Mouse (Mus musculus): ENCODE measurements around the gene Elp5. TPM values are rescaled to one million over a fixed set of nuclear protein-coding genes. Genes with fewer than 3 reads are reported as not detected.

Gene Elp5
- polyA plus RNA-seq, 1 experiment from 2014 or later: 112 TPM

- Histone ChIP-seq H3K27ac (replicated peaks) (peak overlapping the region; percentile 97), H3K9me3 (replicated peaks) (no peaks in the 10 kb centered on the region), H3K9ac (no peak overlapping the region), H3K4me1 (peaks cover 18% of the 10 kb centered on the region), H3K4me3 (replicated peaks) (no peak overlapping the region), H3K36me3 (peaks cover 68% of the 10 kb centered on the region), H3K27me3 (no peaks in the 10 kb centered on the region), H3K4me2 (replicated peaks) (no peak overlapping the region)
- no peak for ATAC-seq (ENCODE audit: insufficient number of reproducible peaks, low FRiP score, low TSS enrichment, low read depth)
- 85% methylated on average over 8 of the region's 8 CpGs for WGBS
Measured at GRCm38 (mm10) chr11:69989949-69990348, 7.6 kb upstream of the Elp5 start.

DNA sequence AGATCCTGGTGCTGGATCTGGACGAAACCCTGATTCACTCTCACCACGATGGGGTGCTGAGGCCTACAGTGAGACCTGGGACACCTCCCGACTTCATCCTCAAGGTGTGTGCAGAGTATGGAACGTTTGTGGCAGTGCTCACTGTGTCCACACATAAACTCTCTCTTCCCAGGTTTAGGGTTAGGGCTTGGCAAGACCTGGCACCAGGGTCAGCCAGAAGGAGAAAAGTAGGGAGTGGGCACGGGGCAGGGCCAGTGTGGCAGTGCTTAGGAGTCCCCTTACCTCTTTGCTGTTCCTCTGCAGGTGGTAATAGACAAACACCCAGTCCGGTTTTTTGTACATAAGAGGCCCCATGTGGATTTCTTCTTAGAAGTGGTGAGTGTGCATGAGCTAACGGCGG, 2.1 kb upstream of the Elp5 start:
- ATAC-seq (ENCODE audit: insufficient number of reproducible peaks, low FRiP score, low TSS enrichment, low read depth): no peak
- WGBS: 88% methylated on average over 8 of the region's 8 CpGs
- Histone ChIP-seq H3K4me2 (replicated peaks) (no peak overlapping the region), H3K27ac (replicated peaks) (no peak overlapping the region), H3K9ac (no peak overlapping the region), H3K36me3 (peaks cover 57% of the 10 kb centered on the region), H3K9me3 (replicated peaks) (no peaks in the 10 kb centered on the region), H3K27me3 (no peaks in the 10 kb centered on the region), H3K4me3 (replicated peaks) (no peak overlapping the region), H3K4me1 (peaks cover 24% of the 10 kb centered on the region)

- H3K9ac ChIP-seq: no peak overlapping the region; the same call in 1 of the 2 replicates
- 81% methylated on average over 4 of the region's 4 CpGs for WGBS
- H3K4me3 ChIP-seq (replicated peaks): peak overlapping the region; percentile 99
- peaks cover 50% of the 10 kb centered on the region for H3K36me3 ChIP-seq
- H3K9me3 ChIP-seq (replicated peaks): no peaks in the 10 kb centered on the region
- no peak for ATAC-seq (ENCODE audit: insufficient number of reproducible peaks, low FRiP score, low TSS enrichment, low read depth)
- H3K27ac ChIP-seq (replicated peaks): 0 out of 2 replicates have a peak overlapping the region, but pooled peaks have one; percentile 100
- H3K27me3 ChIP-seq: no peaks in the 10 kb centered on the region
- H3K4me2 ChIP-seq (replicated peaks): peak overlapping the region; percentile 80
- H3K4me1 ChIP-seq: peaks cover 27% of the 10 kb centered on the region
Measured at GRCm38 (mm10) chr11:69983377-69983776, 1.1 kb upstream of the Elp5 start.

GRCm38 (mm10) chr11:69982877-69983276, 560 bp upstream of the Elp5 start:
- H3K4me1 ChIP-seq: peaks cover 27% of the 10 kb centered on the region
- ATAC-seq (ENCODE audit: insufficient number of reproducible peaks, low FRiP score, low TSS enrichment, low read depth): no peak
- H3K36me3 ChIP-seq: peaks cover 45% of the 10 kb centered on the region
- H3K4me3 ChIP-seq (replicated peaks): peak overlapping the region; percentile 99
- H3K4me2 ChIP-seq (replicated peaks): peak overlapping the region; percentile 80
- no peak overlapping the region; the same call in 1 of the 2 replicates for H3K9ac ChIP-seq
- peak overlapping the region; percentile 100; the same call in 1 of the 2 replicates for H3K27ac ChIP-seq (replicated peaks)
- no peaks in the 10 kb centered on the region for H3K9me3 ChIP-seq (replicated peaks)
- no peaks in the 10 kb centered on the region for H3K27me3 ChIP-seq
- WGBS: 21% methylated on average over 5 of the region's 5 CpGs

- H3K4me3 ChIP-seq (replicated peaks): peak within 1 kb of the TSS; percentile 99
Measured at GRCm38 (mm10) chr11:69981141-69981762, 1.1 kb downstream of the Elp5 start, which contains the start of gene Ctdnep1. Gene Ctdnep1 (plus strand): TSS chr11:69981156.

DNA sequence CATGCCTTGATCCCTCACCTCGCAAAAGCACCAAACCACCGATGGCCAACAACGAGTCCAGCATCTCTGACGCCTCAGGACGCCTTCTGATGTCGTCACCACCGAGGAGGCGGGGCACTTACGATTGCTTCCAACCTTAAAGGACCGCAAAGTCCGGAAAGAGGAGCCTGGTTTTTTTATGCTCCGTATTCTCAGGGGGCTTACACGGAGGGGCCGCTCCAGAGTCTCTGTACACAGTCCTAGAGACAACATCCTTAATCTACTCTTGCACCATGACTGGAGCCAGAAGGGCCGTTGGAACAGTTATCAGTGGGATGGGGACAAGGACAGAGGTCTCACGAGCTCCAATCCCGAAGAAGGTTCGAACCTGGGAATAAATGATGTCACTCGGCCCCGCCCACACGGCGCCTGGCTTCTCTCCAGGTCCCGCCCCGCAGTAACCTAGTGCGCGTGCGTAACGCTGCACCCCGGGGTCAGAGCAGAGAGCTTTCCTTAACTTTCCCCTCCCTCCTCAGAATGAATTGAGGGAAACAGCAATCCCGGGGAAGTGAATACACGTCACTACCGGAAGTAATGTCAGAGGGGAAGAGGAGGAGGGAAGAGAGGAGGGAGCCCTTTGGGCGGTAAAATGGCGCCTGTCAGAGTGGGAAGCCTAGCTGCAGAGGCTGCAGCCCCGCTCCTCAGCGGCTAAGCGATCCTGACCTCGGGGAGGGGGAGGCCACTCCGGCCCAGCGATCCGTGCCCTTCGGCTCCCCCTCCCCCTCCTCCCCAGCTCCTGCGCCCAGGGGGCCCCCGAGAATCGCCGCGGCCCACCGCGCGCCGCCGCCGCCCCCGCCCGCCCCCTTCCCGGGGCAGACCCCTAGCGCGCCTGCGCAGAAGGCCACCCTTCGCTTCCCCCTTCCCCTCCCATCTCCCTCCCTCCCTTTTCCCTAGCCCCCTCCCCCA, 1.8 kb downstream of the Elp5 start:
- H3K36me3 ChIP-seq: peaks cover 43% of the 10 kb centered on the region
- H3K9me3 ChIP-seq (replicated peaks): no peaks in the 10 kb centered on the region
- peaks cover 27% of the 10 kb centered on the region for H3K4me1 ChIP-seq
- H3K27me3 ChIP-seq: no peaks in the 10 kb centered on the region
- peak overlapping the region; percentile 97 for H3K9ac ChIP-seq
- WGBS: under 1% methylated on average over 42 of the region's 60 CpGs
- H3K27ac ChIP-seq (replicated peaks): peak overlapping the region; percentile 100
- peak overlapping the region; percentile 99 for H3K4me3 ChIP-seq (replicated peaks)
- peak overlapping the region; percentile 71 for H3K4me2 ChIP-seq (replicated peaks)
- peak; percentile 95 for ATAC-seq (ENCODE audit: insufficient number of reproducible peaks, low FRiP score, low TSS enrichment, low read depth)

More at GRCm38 (mm10) chr11:69981141-69981762, 1.1 kb downstream of the Elp5 start, which contains the start of gene Ctdnep1:
- peaks cover 27% of the 10 kb centered on the region for H3K4me1 ChIP-seq
- WGBS: under 1% methylated on average over 36 of the region's 43 CpGs
- H3K4me2 ChIP-seq (replicated peaks): peak within 1 kb of the TSS; percentile 80
- no peaks in the 10 kb centered on the region for H3K27me3 ChIP-seq
- H3K9me3 ChIP-seq (replicated peaks): no peaks in the 10 kb centered on the region
- peak within 1 kb of the TSS; percentile 100 for H3K27ac ChIP-seq (replicated peaks)
- H3K36me3 ChIP-seq: peaks cover 43% of the 10 kb centered on the region
- peak within 1 kb of the TSS; percentile 97 for H3K9ac ChIP-seq
- ATAC-seq (ENCODE audit: insufficient number of reproducible peaks, low FRiP score, low TSS enrichment, low read depth): no peak

- Histone ChIP-seq H3K4me3 (replicated peaks) (peak overlapping the region; percentile 99), H3K4me2 (replicated peaks) (peak overlapping the region; percentile 71), H3K36me3 (peaks cover 43% of the 10 kb centered on the region), H3K27me3 (no peaks in the 10 kb centered on the region), H3K4me1 (peaks cover 27% of the 10 kb centered on the region), H3K27ac (replicated peaks) (peak overlapping the region; percentile 100), H3K9me3 (replicated peaks) (no peaks in the 10 kb centered on the region), H3K9ac (peak overlapping the region; percentile 63)
- ATAC-seq (ENCODE audit: insufficient number of reproducible peaks, low FRiP score, low TSS enrichment, low read depth): no peak
- 2% methylated on average over 16 of the region's 16 CpGs for WGBS
Measured at GRCm38 (mm10) chr11:69979827-69980195, 2.5 kb downstream of the Elp5 start.

- no peak overlapping the region for H3K4me3 ChIP-seq (replicated peaks)
- ATAC-seq (ENCODE audit: insufficient number of reproducible peaks, low FRiP score, low TSS enrichment, low read depth): no peak
Measured at GRCm38 (mm10) chr11:69976271-69976670, 6.0 kb downstream of the Elp5 start.

DNA sequence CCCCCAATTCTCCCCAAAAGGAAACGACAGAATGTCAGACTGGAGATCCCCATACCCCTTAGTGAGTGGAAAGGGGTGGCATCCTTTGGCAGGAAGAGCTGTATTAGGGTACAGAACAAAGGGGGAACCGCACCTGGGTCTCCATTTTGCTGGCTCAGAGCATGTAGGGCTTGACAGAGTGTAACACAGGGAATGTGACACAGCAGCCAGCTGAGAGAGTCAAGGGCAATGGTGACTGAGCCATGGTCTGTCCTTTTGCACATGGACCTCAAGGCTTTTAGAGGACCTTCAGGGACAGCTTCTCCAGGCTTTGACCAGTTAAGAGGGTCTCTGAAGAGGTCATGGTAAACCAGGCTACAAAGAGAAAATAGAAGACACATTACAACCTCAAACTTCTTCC, 7.4 kb downstream of the Elp5 start:
- no peak for ATAC-seq (ENCODE audit: insufficient number of reproducible peaks, low FRiP score, low TSS enrichment, low read depth)
- 91% methylated on average over 2 of the region's 2 CpGs for WGBS
- H3K36me3 ChIP-seq: peaks cover 71% of the 10 kb centered on the region

More at GRCm38 (mm10) chr11:69976271-69976670, 6.0 kb downstream of the Elp5 start:
- no peaks in the 10 kb centered on the region for H3K27me3 ChIP-seq
- no peaks in the 10 kb centered on the region for H3K9me3 ChIP-seq (replicated peaks)
- H3K4me2 ChIP-seq (replicated peaks): no peak overlapping the region
- 81% methylated on average over 4 of the region's 4 CpGs for WGBS
- peaks cover 6% of the 10 kb centered on the region; the same call in 1 of the 2 replicates for H3K4me1 ChIP-seq
- H3K9ac ChIP-seq: no peak overlapping the region
- peaks cover 62% of the 10 kb centered on the region for H3K36me3 ChIP-seq
- no peak overlapping the region for H3K27ac ChIP-seq (replicated peaks)

GRCm38 (mm10) chr11:69970775-69971174, 11.5 kb downstream of the Elp5 start:
- Histone ChIP-seq H3K9me3 (replicated peaks) (no peaks in the 10 kb centered on the region), H3K27me3 (peaks cover 23% of the 10 kb centered on the region), H3K4me3 (replicated peaks) (no peak overlapping the region), H3K36me3 (peaks cover 75% of the 10 kb centered on the region), H3K4me2 (replicated peaks) (no peak overlapping the region), H3K4me1 (peaks cover 13% of the 10 kb centered on the region), H3K9ac (no peak overlapping the region), H3K27ac (replicated peaks) (no peak overlapping the region)
- ATAC-seq (ENCODE audit: insufficient number of reproducible peaks, low FRiP score, low TSS enrichment, low read depth): no peak
- 66% methylated on average over 3 of the region's 3 CpGs for WGBS

More for the DNA sequence above, 7.4 kb downstream of the Elp5 start:
- Histone ChIP-seq H3K27ac (replicated peaks) (no peak overlapping the region), H3K9me3 (replicated peaks) (no peaks in the 10 kb centered on the region), H3K27me3 (no peaks in the 10 kb centered on the region), H3K4me2 (replicated peaks) (no peak overlapping the region), H3K4me3 (replicated peaks) (no peak overlapping the region), H3K4me1 (peaks cover 6% of the 10 kb centered on the region; the same call in 1 of the 2 replicates), H3K9ac (no peak overlapping the region)

DNA sequence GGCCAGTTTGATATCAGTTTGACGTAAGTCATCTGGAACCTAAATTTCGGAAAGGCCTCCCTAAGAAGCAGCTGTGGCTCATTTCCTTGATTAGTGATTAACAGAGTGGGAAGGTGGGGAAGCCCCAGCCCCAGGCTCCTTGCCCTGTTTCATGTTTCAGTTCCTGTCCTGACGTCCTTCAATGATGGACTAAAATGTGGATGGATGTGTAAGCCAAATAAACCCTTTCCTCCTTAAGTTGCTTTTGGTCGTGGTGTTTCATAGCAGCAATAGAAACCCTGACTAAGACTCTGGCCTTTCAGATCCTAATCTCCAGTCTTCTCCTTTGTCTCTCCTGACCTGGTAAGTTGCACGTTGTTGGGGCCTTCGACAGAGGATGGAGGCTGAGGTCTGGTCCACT, 12.1 kb downstream of the Elp5 start:
- no peaks in the 10 kb centered on the region for H3K9me3 ChIP-seq (replicated peaks)
- H3K4me2 ChIP-seq (replicated peaks): no peak overlapping the region
- WGBS: 73% methylated on average over 6 of the region's 6 CpGs
- H3K4me3 ChIP-seq (replicated peaks): no peak overlapping the region
- H3K9ac ChIP-seq: no peak overlapping the region
- peaks cover 28% of the 10 kb centered on the region for H3K27me3 ChIP-seq
- peaks cover 71% of the 10 kb centered on the region for H3K36me3 ChIP-seq
- peaks cover 18% of the 10 kb centered on the region for H3K4me1 ChIP-seq
- no peak overlapping the region for H3K27ac ChIP-seq (replicated peaks)
- ATAC-seq (ENCODE audit: insufficient number of reproducible peaks, low FRiP score, low TSS enrichment, low read depth): no peak
